ENCODE assay signal across 8 mouse cellular contexts in the genomic region with DNA sequence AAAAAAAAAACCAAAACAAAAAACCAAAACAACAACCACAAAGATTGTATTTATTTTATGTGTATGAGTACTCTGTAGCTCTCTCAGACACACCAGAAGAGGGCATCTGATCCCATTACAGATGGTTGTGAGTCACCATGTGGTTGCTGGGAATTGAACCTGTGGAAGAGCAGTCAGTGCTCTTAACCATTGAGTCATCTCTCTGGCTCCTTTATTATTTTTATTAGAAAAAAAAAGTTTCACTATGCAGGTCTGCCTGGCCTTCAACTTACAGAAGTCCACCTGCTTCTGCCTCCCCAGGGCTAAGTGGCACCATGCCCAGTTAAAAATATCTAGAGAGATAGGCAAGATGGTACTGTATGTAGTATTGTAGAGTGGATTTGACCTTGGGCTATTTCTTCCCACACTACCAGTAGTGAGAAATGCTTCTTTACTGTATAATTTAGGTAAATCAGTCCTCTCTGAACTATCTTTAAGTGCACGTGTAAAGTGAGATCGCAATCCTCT. TPM values are rescaled to one million over a fixed set of nuclear protein-coding genes. Genes with fewer than 3 reads are reported as not detected.
DNase-seq lines count a peak whose midpoint lies in the region; ATAC-seq and TF ChIP-seq lines count a peak whose summit lies in the region.

No protein-coding gene starts in this region.

- H3K4me3 ChIP-seq in cerebellum, adult 2 months (replicated peaks; ENCODE audit: insufficient read depth, low read depth, low read length), result peak overlapping the region; percentile 63
- no peak overlapping the region for H3K4me3 ChIP-seq in spleen, adult 2 months (ENCODE audit: extremely low read depth, insufficient read depth, insufficient read length)
- peak overlapping the region; percentile 83 for H3K4me3 ChIP-seq in liver, embryonic 13.5 days (replicated peaks)

- H3K36me3 ChIP-seq in spleen, adult 2 months (ENCODE audit: control insufficient read depth, insufficient read depth, low read length), result no peaks in the 10 kb centered on the region
- H3K36me3 ChIP-seq in liver, embryonic 13.5 days, result peaks cover 23% of the 10 kb centered on the region

- no peaks in the 10 kb centered on the region for H3K9me3 ChIP-seq in liver, embryonic 13.5 days (replicated peaks)

- ATAC-seq in liver, embryonic 13.5 days (ENCODE audit: low read depth), result no peak

- no peak for TF ChIP-seq POLR2A in cerebellum, adult 2 months (IDR thresholded peaks at IDR 0.05; ENCODE audit: borderline replicate concordance, insufficient read depth, low read length)
- no peak for TF ChIP-seq POLR2A in spleen, adult 2 months (IDR thresholded peaks at IDR 0.05; ENCODE audit: low read depth, low read length)

- peak overlapping the region; percentile 98 for H3K4me2 ChIP-seq in liver, embryonic 13.5 days

- peaks cover 16% of the 10 kb centered on the region for H3K4me1 ChIP-seq in cerebellum, adult 2 months (ENCODE audit: control insufficient read depth, insufficient read depth, low read length)
- peaks cover 9% of the 10 kb centered on the region; the same call in 1 of the 2 replicates for H3K4me1 ChIP-seq in spleen, adult 2 months (ENCODE audit: control insufficient read depth, insufficient read depth, insufficient read length)
- H3K4me1 ChIP-seq in liver, embryonic 13.5 days (replicated peaks), result peaks cover 39% of the 10 kb centered on the region

- no peaks in the 10 kb centered on the region for H3K27me3 ChIP-seq in cerebellum, adult 2 months (ENCODE audit: control insufficient read depth, insufficient read depth, low read length)
- no peaks in the 10 kb centered on the region for H3K27me3 ChIP-seq in spleen, adult 2 months (ENCODE audit: control insufficient read depth, insufficient read depth, low read length)
- no peaks in the 10 kb centered on the region for H3K27me3 ChIP-seq in liver, embryonic 13.5 days

- peak overlapping the region; percentile 89 for H3K9ac ChIP-seq in liver, embryonic 13.5 days

- WGBS in cerebellum, adult 2 months, result 24% methylated on average over 2 of the region's 2 CpGs
- WGBS in spleen, adult 2 months, result 44% methylated on average over 2 of the region's 2 CpGs
- 43% methylated on average over 2 of the region's 2 CpGs for WGBS in liver, embryonic 13.5 days (ENCODE audit: insufficient replicate concordance)

- no peak for DNase-seq in cerebellum, adult 2 months
- no peak for DNase-seq in cerebellum, postnatal 25 days
- no peak for DNase-seq in spleen, adult 2 months (ENCODE audit: low read depth in 1 of 2, low spot score in 2 of 2)
- DNase-seq in spleen, postnatal 36 days (ENCODE audit: low spot score in 2 of 2), result no peak
- no peak for DNase-seq in liver, embryonic 13.5 days
- DNase-seq in spleen, adult 18-20 months, result no peak
- DNase-seq in frontal cortex, postnatal 10 days (ENCODE audit: low spot score in 2 of 2), result no peak
- no peak for DNase-seq in ovary, postnatal 10 days (ENCODE audit: low spot score)

- TF ChIP-seq CTCF in cerebellum, adult 2 months (IDR thresholded peaks at IDR 0.05; ENCODE audit: borderline replicate concordance, insufficient read depth, low read depth, low read length), result no peak
- no peak for TF ChIP-seq CTCF in spleen, adult 2 months (IDR thresholded peaks at IDR 0.05; ENCODE audit: extremely low read depth, insufficient read depth, insufficient read length, insufficient replicate concordance)

- H3K27ac ChIP-seq in cerebellum, adult 2 months (ENCODE audit: insufficient read depth, low read length), result peak overlapping the region; percentile 76
- peak overlapping the region; percentile 86; the same call in 1 of the 2 replicates for H3K27ac ChIP-seq in spleen, adult 2 months (ENCODE audit: insufficient read depth, low read length)
- peak overlapping the region; percentile 93 for H3K27ac ChIP-seq in liver, embryonic 13.5 days

RNA-seq across cellular contexts. Expression of gene Zfp771, which starts 0.7 kb away (rescaled TPM):
- polyA plus RNA-seq in cerebellum, adult 2 months (2012; rRNA removed), result 88.7 and 95.4 TPM in 2 replicates
- polyA plus RNA-seq in spleen, adult 2 months (2012; rRNA removed), result 35.6 and 68.3 TPM in 2 replicates
- polyA plus RNA-seq in liver, embryonic 13.5 days (2015; fragmentation: Nextera tagmentation; extraction: Ambion mirVana), result 19.0 and 20.6 TPM in 2 replicates

RNA-seq across cellular contexts. Expression of gene Sept1, which starts 10.5 kb away (rescaled TPM):
- polyA plus RNA-seq in cerebellum, adult 2 months (2012; rRNA removed), result 11.3 and 12.5 TPM in 2 replicates
- 280 and 335 TPM in 2 replicates for polyA plus RNA-seq in spleen, adult 2 months (2012; rRNA removed)
- polyA plus RNA-seq in liver, embryonic 13.5 days (2015; fragmentation: Nextera tagmentation; extraction: Ambion mirVana), result 9.7 and 9.8 TPM in 2 replicates

RNA-seq across cellular contexts. Expression of gene Zfp553, which starts 10.6 kb away (rescaled TPM):
- 16.6 and 17.6 TPM in 2 replicates for polyA plus RNA-seq in cerebellum, adult 2 months (2012; rRNA removed)
- 9.2 and 12.9 TPM in 2 replicates for polyA plus RNA-seq in spleen, adult 2 months (2012; rRNA removed)
- 8.3 and 9.0 TPM in 2 replicates for polyA plus RNA-seq in liver, embryonic 13.5 days (2015; fragmentation: Nextera tagmentation; extraction: Ambion mirVana)

RNA-seq across cellular contexts. Expression of gene Dctpp1, which starts 17.1 kb away (rescaled TPM):
- 23.8 and 25.6 TPM in 2 replicates for polyA plus RNA-seq in cerebellum, adult 2 months (2012; rRNA removed)
- 30.8 and 37.5 TPM in 2 replicates for polyA plus RNA-seq in spleen, adult 2 months (2012; rRNA removed)
- polyA plus RNA-seq in liver, embryonic 13.5 days (2015; fragmentation: Nextera tagmentation; extraction: Ambion mirVana), result 134 and 136 TPM in 2 replicates

RNA-seq across cellular contexts. Expression of gene Sephs2, which starts 30.4 kb away (rescaled TPM):
- 31.1 and 31.7 TPM in 2 replicates for polyA plus RNA-seq in cerebellum, adult 2 months (2012; rRNA removed)
- polyA plus RNA-seq in spleen, adult 2 months (2012; rRNA removed), result 12.9 and 16.0 TPM in 2 replicates
- polyA plus RNA-seq in liver, embryonic 13.5 days (2015; fragmentation: Nextera tagmentation; extraction: Ambion mirVana), result 138 and 169 TPM in 2 replicates

Comparison
In these comparisons a context has a peak if more than half of its experiments do, and no peak if none do; other contexts are left out.
1. RNA of gene Sept1, which starts 10.5 kb away (polyA plus RNA-seq): 280 to 335 TPM in spleen, adult 2 months; 11.3 to 12.5 TPM in cerebellum, adult 2 months and 9.7 to 9.8 TPM in liver, embryonic 13.5 days; every median in the first group is over 10 times any median in the second.
2. Peak in every context shown above with its lines, with median percentiles within 50 percentile points of each other: H3K27ac ChIP-seq.